Mouse (Mus musculus) neural tube, embryonic 15.5 days (tissue): ENCODE measurements around the gene Traf3ip2. TPM values are rescaled to one million over a fixed set of nuclear protein-coding genes. Genes with fewer than 3 reads are reported as not detected.
A peak's percentile ranks its signal among the peaks of the same experiment; 100 is the strongest.

Experiments used
- ATAC-seq: fragments of 200-750 bp; cut with Nextera tagmentation; 2 replicates; pipeline ENCODE4 v1.8.0; 2017; ENCODE audit warnings: mild to moderate bottlenecking, moderate TSS enrichment, moderate library complexity; ENCODE audit not compliant: low FRiP score
- H3K27ac ChIP-seq: fragments of 300-500 bp; sonication (generic); replicated peaks from 2 replicates; pipeline ENCODE4 v1.5.1; 2015; ENCODE audit warnings: mild to moderate bottlenecking, inconsistent platforms
- H3K27me3 ChIP-seq: fragments of 300-500 bp; sonication (generic); replicated peaks from 2 replicates; pipeline ENCODE4 v1.6.1; 2015; ENCODE audit warnings: inconsistent platforms
- H3K36me3 ChIP-seq: fragments of 300-500 bp; sonication (generic); 2 replicates; pipeline ENCODE4 v1.6.1; 2015; ENCODE audit warnings: inconsistent platforms
- H3K4me1 ChIP-seq: fragments of 300-500 bp; sonication (generic); 2 replicates; pipeline ENCODE4 v1.6.1; 2015; ENCODE audit warnings: inconsistent platforms
- H3K4me2 ChIP-seq: fragments of 300-500 bp; sonication (generic); 2 replicates; pipeline ENCODE4 v1.6.1; 2015; ENCODE audit warnings: inconsistent platforms, mild to moderate bottlenecking, moderate library complexity
- H3K4me3 ChIP-seq: fragments of 300-500 bp; sonication (generic); replicated peaks from 2 replicates; pipeline ENCODE4 v1.5.1; 2015; ENCODE audit warnings: mild to moderate bottlenecking, inconsistent platforms
- H3K9ac ChIP-seq: fragments of 300-500 bp; sonication (generic); replicated peaks from 2 replicates; pipeline ENCODE4 v1.6.1; 2015; ENCODE audit warnings: mild to moderate bottlenecking, inconsistent platforms
- H3K9me3 ChIP-seq: fragments of 300-500 bp; sonication (generic); replicated peaks from 2 replicates; pipeline ENCODE4 v1.6.1; 2016; ENCODE audit warnings: inconsistent platforms
- WGBS: fragments of 180-500 bp; shearing (Covaris S2); methylation state at CpG from one replicate; pipeline ENCODE4 v1.1.7; 2015; ENCODE audit warnings: mixed read lengths; 5-methylcytosine and 5-hydroxymethylcytosine counted together
- polyA plus RNA-seq: library from polyadenylated mRNA; unstranded; fragments of >200 nt; fragmentation: Nextera tagmentation; extraction: Ambion mirVana; gene quantifications from 2 replicates; pipeline ENCODE4 v1.2.1, GENCODE M21; 2015

Traf3ip2 gene
- polyA plus RNA-seq, 1 experiment from 2014 or later: 3.8 TPM

GRCm38 (mm10) chr10:39659411-39660268 lies 46.9 kb downstream of the Traf3ip2 start:
- peaks cover 39% of the 10 kb centered on the region for H3K4me1 ChIP-seq
- H3K4me3 ChIP-seq: no peak overlapping the region
- no peak overlapping the region for H3K4me2 ChIP-seq
- peak overlapping the region; percentile 77 for H3K27ac ChIP-seq
- H3K36me3 ChIP-seq: no peaks in the 10 kb centered on the region
- H3K9ac ChIP-seq: no peak overlapping the region
- 5% methylated on average over 11 of the region's 11 CpGs for WGBS
- no peaks in the 10 kb centered on the region for H3K9me3 ChIP-seq
- peak; percentile 74 for ATAC-seq
- no peaks in the 10 kb centered on the region for H3K27me3 ChIP-seq

GRCm38 (mm10) chr10:39660269-39660655 lies 47.5 kb downstream of the Traf3ip2 start:
- peaks cover 44% of the 10 kb centered on the region for H3K4me1 ChIP-seq

GRCm38 (mm10) chr10:39660698-39661097 lies 48.0 kb downstream of the Traf3ip2 start:
- peaks cover 44% of the 10 kb centered on the region for H3K4me1 ChIP-seq
- no peaks in the 10 kb centered on the region for H3K27me3 ChIP-seq
- 20% methylated on average over 5 of the region's 5 CpGs for WGBS
- no peaks in the 10 kb centered on the region for H3K9me3 ChIP-seq
- no peak for ATAC-seq
- no peak overlapping the region for H3K9ac ChIP-seq
- no peak overlapping the region for H3K4me3 ChIP-seq
- peak overlapping the region; percentile 77 for H3K27ac ChIP-seq
- H3K36me3 ChIP-seq: no peaks in the 10 kb centered on the region
- H3K4me2 ChIP-seq: no peak overlapping the region

More at GRCm38 (mm10) chr10:39660269-39660655, 47.5 kb downstream of the Traf3ip2 start:
- Histone ChIP-seq H3K9ac (no peak overlapping the region), H3K4me3 (no peak overlapping the region), H3K27ac (peak overlapping the region; percentile 77), H3K27me3 (no peaks in the 10 kb centered on the region), H3K36me3 (no peaks in the 10 kb centered on the region), H3K4me2 (no peak overlapping the region), H3K9me3 (no peaks in the 10 kb centered on the region)
- ATAC-seq: no peak
- 41% methylated on average over 3 of the region's 3 CpGs for WGBS

- H3K4me1 ChIP-seq: peaks cover 26% of the 10 kb centered on the region
- H3K4me3 ChIP-seq: no peak overlapping the region
- 38% methylated on average over 4 of the region's 4 CpGs for WGBS
- H3K9me3 ChIP-seq: no peaks in the 10 kb centered on the region
- H3K4me2 ChIP-seq: no peak overlapping the region
- no peaks in the 10 kb centered on the region for H3K27me3 ChIP-seq
- H3K27ac ChIP-seq: peak overlapping the region; percentile 74
- no peaks in the 10 kb centered on the region for H3K36me3 ChIP-seq
- ATAC-seq: no peak
- no peak overlapping the region for H3K9ac ChIP-seq
Measured at GRCm38 (mm10) chr10:39665071-39665502, 52.4 kb downstream of the Traf3ip2 start.

GRCm38 (mm10) chr10:39666027-39666426 lies 53.3 kb downstream of the Traf3ip2 start:
- ATAC-seq: no peak

GRCm38 (mm10) chr10:39671451-39671850 lies 58.7 kb downstream of the Traf3ip2 start:
- Histone ChIP-seq H3K4me1 (peaks cover 29% of the 10 kb centered on the region), H3K9ac (no peak overlapping the region), H3K36me3 (no peaks in the 10 kb centered on the region), H3K4me3 (no peak overlapping the region), H3K27me3 (no peaks in the 10 kb centered on the region), H3K9me3 (no peaks in the 10 kb centered on the region), H3K4me2 (no peak overlapping the region), H3K27ac (peak overlapping the region; percentile 18; the same call in 1 of the 2 replicates)
- ATAC-seq: no peak
- WGBS: 97% methylated on average over 1 of the region's 1 CpGs

More at GRCm38 (mm10) chr10:39666027-39666426, 53.3 kb downstream of the Traf3ip2 start:
- Histone ChIP-seq H3K4me2 (no peak overlapping the region), H3K9ac (no peak overlapping the region), H3K27me3 (no peaks in the 10 kb centered on the region), H3K4me3 (no peak overlapping the region), H3K36me3 (no peaks in the 10 kb centered on the region), H3K4me1 (peaks cover 16% of the 10 kb centered on the region), H3K27ac (no peak overlapping the region), H3K9me3 (no peaks in the 10 kb centered on the region)
- WGBS: 79% methylated on average over 3 of the region's 3 CpGs

DNA sequence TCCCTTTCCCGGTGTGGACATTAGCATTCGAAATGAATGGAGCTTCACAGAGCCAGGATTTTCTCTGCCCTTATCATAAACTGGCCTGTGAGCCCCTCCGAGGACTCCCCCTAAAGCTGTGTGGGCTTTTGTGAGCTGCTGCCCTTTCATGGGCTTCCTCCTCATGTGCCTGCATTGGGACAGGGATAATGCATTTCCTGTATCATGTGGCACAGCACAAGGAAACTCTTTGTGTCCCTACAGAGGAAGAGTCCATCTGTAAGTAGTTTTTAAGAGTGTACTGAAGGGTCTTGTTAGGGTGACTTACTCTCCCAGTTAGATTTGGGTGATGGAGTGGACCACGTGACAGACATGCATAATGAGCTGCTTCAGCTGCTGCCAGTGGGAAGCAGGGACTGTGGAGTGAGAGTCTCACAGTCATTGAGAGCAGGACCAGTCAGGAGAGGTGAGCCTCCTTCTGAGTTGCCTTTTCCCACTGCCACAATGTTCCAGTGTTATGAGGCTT lies 59.9 kb downstream of the Traf3ip2 start:
- H3K4me2 ChIP-seq: no peak overlapping the region

GRCm38 (mm10) chr10:39674106-39674505 lies 61.4 kb downstream of the Traf3ip2 start:
- 11% methylated on average over 3 of the region's 3 CpGs for WGBS

More for the DNA sequence above, 59.9 kb downstream of the Traf3ip2 start:
- 4% methylated on average over 4 of the region's 4 CpGs for whole genome bisulfite sequencing
- H3K36me3 ChIP-seq: no peaks in the 10 kb centered on the region
- H3K27ac ChIP-seq: peak overlapping the region; percentile 69
- no peak overlapping the region for H3K4me3 ChIP-seq
- H3K9me3 ChIP-seq: no peaks in the 10 kb centered on the region
- ATAC-seq: peak; percentile 89
- no peak overlapping the region for H3K9ac ChIP-seq
- H3K27me3 ChIP-seq: no peaks in the 10 kb centered on the region
- H3K4me1 ChIP-seq: peaks cover 29% of the 10 kb centered on the region

GRCm38 (mm10) chr10:39674766-39675165 lies 62.0 kb downstream of the Traf3ip2 start:
- Histone ChIP-seq H3K27me3 (no peaks in the 10 kb centered on the region), H3K27ac (peak overlapping the region; percentile 48), H3K9me3 (no peaks in the 10 kb centered on the region), H3K9ac (no peak overlapping the region), H3K4me1 (peaks cover 29% of the 10 kb centered on the region), H3K36me3 (no peaks in the 10 kb centered on the region), H3K4me3 (no peak overlapping the region), H3K4me2 (no peak overlapping the region)
- ATAC-seq: no peak
- WGBS: 24% methylated on average over 3 of the region's 3 CpGs

More at GRCm38 (mm10) chr10:39674106-39674505, 61.4 kb downstream of the Traf3ip2 start:
- Histone ChIP-seq H3K27me3 (no peaks in the 10 kb centered on the region), H3K27ac (peak overlapping the region; percentile 48), H3K36me3 (no peaks in the 10 kb centered on the region), H3K4me1 (peaks cover 29% of the 10 kb centered on the region), H3K4me3 (no peak overlapping the region), H3K9me3 (no peaks in the 10 kb centered on the region), H3K4me2 (no peak overlapping the region), H3K9ac (no peak overlapping the region)
- ATAC-seq: no peak

- Histone ChIP-seq H3K4me3 (no peak overlapping the region), H3K9ac (no peak overlapping the region), H3K27me3 (no peaks in the 10 kb centered on the region), H3K27ac (no peak overlapping the region), H3K4me1 (peaks cover 15% of the 10 kb centered on the region; the same call in 1 of the 2 replicates), H3K9me3 (no peaks in the 10 kb centered on the region), H3K4me2 (no peak overlapping the region), H3K36me3 (0 out of 2 replicates have a peak, but pooled peaks cover 6% of the 10 kb centered on the region)
- 94% methylated on average over 4 of the region's 4 CpGs for WGBS
- ATAC-seq: no peak
Measured at GRCm38 (mm10) chr10:39678199-39678791, 65.6 kb downstream of the Traf3ip2 start.

- Histone ChIP-seq H3K27me3 (no peaks in the 10 kb centered on the region), H3K9me3 (no peaks in the 10 kb centered on the region), H3K4me3 (no peak overlapping the region), H3K27ac (no peak overlapping the region), H3K36me3 (0 out of 2 replicates have a peak, but pooled peaks cover 6% of the 10 kb centered on the region), H3K9ac (no peak overlapping the region), H3K4me2 (no peak overlapping the region), H3K4me1 (peaks cover 8% of the 10 kb centered on the region)
- no peak for ATAC-seq
- WGBS: 75% methylated on average over 4 of the region's 4 CpGs
Measured at GRCm38 (mm10) chr10:39681014-39681413, 68.3 kb downstream of the Traf3ip2 start.
